21 mouse cellular contexts compared by ENCODE assay signal in the genomic region with DNA sequence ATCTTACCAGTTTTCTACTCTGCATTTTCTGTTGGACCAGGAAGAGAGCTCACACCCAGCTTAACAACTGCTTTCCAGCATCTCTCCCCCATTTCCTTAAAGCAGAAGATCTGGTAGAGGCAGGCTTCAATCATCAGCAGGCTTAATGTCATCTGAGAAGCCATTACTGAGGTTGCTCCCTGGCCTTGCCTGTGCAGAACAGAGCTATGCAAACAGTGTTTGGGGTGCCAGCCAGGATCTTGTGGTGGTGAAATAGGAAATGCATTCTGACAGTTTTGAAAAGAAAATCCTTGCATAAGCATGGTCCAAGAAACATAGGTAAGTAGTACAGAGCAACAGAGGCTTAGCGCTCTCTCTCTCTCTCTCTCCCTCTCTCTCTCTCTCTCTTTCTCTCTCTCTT. TPM values are rescaled to one million over a fixed set of nuclear protein-coding genes. Genes with fewer than 3 reads are reported as not detected.
"Had no signal": no experiment of that assay in that cellular context is flagged by ENCODE, and none has a peak within 500 bp of the region (broad histone marks: within the 10 kb centered on the region; RNA-seq: fewer than 3 reads in every experiment).

No protein-coding gene starts in this region.

- H3K4me3 ChIP-seq: limb, embryonic 15.5 days; liver, embryonic 15.5 days; midbrain, embryonic 10.5 days; myocyte; neural tube, embryonic 15.5 days had no signal

- H3K36me3 ChIP-seq: limb, embryonic 15.5 days; liver, embryonic 15.5 days; midbrain, embryonic 10.5 days; neural tube, embryonic 15.5 days had no signal

- H3K4me1 ChIP-seq: liver, embryonic 15.5 days; neural tube, embryonic 15.5 days had no signal

- H3K27ac ChIP-seq: kidney, postnatal 0 days; limb, embryonic 15.5 days; liver, embryonic 15.5 days; midbrain, embryonic 10.5 days; neural tube, embryonic 15.5 days had no signal

- ATAC-seq: intestine, postnatal 0 days had no signal

- H3K9me3 ChIP-seq: limb, embryonic 15.5 days; liver, embryonic 15.5 days; midbrain, embryonic 10.5 days; neural tube, embryonic 15.5 days had no signal

- H3K27me3 ChIP-seq: limb, embryonic 15.5 days; liver, embryonic 15.5 days; neural tube, embryonic 15.5 days had no signal

- H3K9ac ChIP-seq: limb, embryonic 15.5 days; liver, embryonic 15.5 days; neural tube, embryonic 15.5 days had no signal

- H3K4me2 ChIP-seq: limb, embryonic 15.5 days; liver, embryonic 15.5 days; neural tube, embryonic 15.5 days had no signal

- DNase-seq: kidney, adult 9 months; kidney, postnatal 36 days; layer of hippocampus, adult 9-11 months; layer of hippocampus, postnatal 36 days; lung, postnatal 4 days; midbrain, embryonic 14.5 days; right cerebral cortex, adult 18-20 months; right cerebral cortex, postnatal 25 days; thymus, adult 18-20 months; thymus, postnatal 14 days had no signal

RNA-seq across cellular contexts. Expression of a gene that starts 22.5 kb away (rescaled TPM):
- total RNA-seq: layer of hippocampus, adult 18-20 months; layer of hippocampus, postnatal 36 days; left cerebral cortex, adult 8-10 months; left cerebral cortex, postnatal 25 days; megakaryocyte, adult 5-6 weeks had no signal
- polyA plus RNA-seq: kidney, postnatal 0 days had no signal
